Mouse (Mus musculus): ENCODE data around the gene Taf1b. TPM values are rescaled to one million over a fixed set of nuclear protein-coding genes. Genes with fewer than 3 reads are reported as not detected.

Taf1b gene
- total and polyA plus RNA-seq, 3 experiments = 26.6 to 49.6 (median 34.5) TPM

- TF ChIP-seq NELFE (IDR thresholded peaks at IDR 0.05; ENCODE audit: low read depth, low read length) = no peak
- in situ Hi-C loops (cut with MboI; ENCODE audit: low pct_ligation_motif_present, low pct_unique_long_range_greater_than_20kb, low sequenced_read_pairs) (no loop called here), dilution Hi-C loops (cut with MboI; ENCODE audit: extremely low pct_ligation_motif_present, extremely low pct_unique_long_range_greater_than_20kb, low sequenced_read_pairs) (no loop called here)
- peaks cover 24 to 34% of the 10 kb centered on the region in 2 experiments for H3K36me3 ChIP-seq (replicated peaks in 1 of 2; ENCODE audit: control insufficient read depth in 1 of 2, insufficient read depth in 1 of 2, low read length in 1 of 2)
- H3K27me3 ChIP-seq (replicated peaks) = no peaks in the 10 kb centered on the region
- peaks cover 3 to 16% of the 10 kb centered on the region in 2 experiments for H3K4me1 ChIP-seq (ENCODE audit: control insufficient read depth in 1 of 2, insufficient read depth in 2 of 2)
- H3K9me3 ChIP-seq (replicated peaks; ENCODE audit: low read length) = no peaks in the 10 kb centered on the region
- no peak overlapping the region for H3K4me3 ChIP-seq (replicated peaks in 1 of 3; ENCODE audit: low read depth in 2 of 3, low read length in 2 of 3, poor library complexity in 1 of 3)
- H3K27ac ChIP-seq (ENCODE audit: insufficient read depth, low read depth) = no peak overlapping the region
- no peaks in the 10 kb centered on the region for H3K79me2 ChIP-seq (replicated peaks; ENCODE audit: control insufficient read depth, extremely low read depth, insufficient read depth, poor library complexity, severe bottlenecking)
- no peak for DNase-seq (ENCODE audit: extremely low read depth)
- H3K9ac ChIP-seq (ENCODE audit: insufficient read depth, low read depth) = no peak overlapping the region
- H3K4me2 ChIP-seq (ENCODE audit: insufficient read depth, low read depth, poor library complexity, severe bottlenecking) = no peak overlapping the region
Observed at GRCm38 (mm10) chr12:24590371-24590770, 92.2 kb downstream of the Taf1b start.

- H3K4me2 ChIP-seq (ENCODE audit: insufficient read depth, low read depth, poor library complexity, severe bottlenecking) = no peak overlapping the region
- H3K27me3 ChIP-seq (replicated peaks) = no peaks in the 10 kb centered on the region
- no peak overlapping the region for H3K4me3 ChIP-seq (replicated peaks in 1 of 3; ENCODE audit: low read depth in 2 of 3, low read length in 2 of 3, poor library complexity in 1 of 3)
- no peak for TF ChIP-seq MAFK (IDR thresholded peaks at IDR 0.05; ENCODE audit: insufficient replicate concordance, low read length)
- TF ChIP-seq ZKSCAN1 (IDR thresholded peaks at IDR 0.05; ENCODE audit: borderline replicate concordance, low read depth, low read length) = no peak
- TF ChIP-seq USF2 (conservative IDR thresholded peaks at IDR 0.05; ENCODE audit: low read depth, low read length) = no peak
- TF ChIP-seq PAX5 (IDR thresholded peaks at IDR 0.05; ENCODE audit: low read length) = no peak
- no peak for TF ChIP-seq MAX (IDR thresholded peaks at IDR 0.05; ENCODE audit: low read length)
- no peak for TF ChIP-seq ZC3H11A (IDR thresholded peaks at IDR 0.05; ENCODE audit: low read depth, low read length)
- no peak for TF ChIP-seq HCFC1 (IDR thresholded peaks at IDR 0.05; ENCODE audit: low read depth, low read length)
- no peak for TF ChIP-seq CHD2 (IDR thresholded peaks at IDR 0.05; ENCODE audit: low read length)
- no peak for TF ChIP-seq POLR2A (IDR thresholded peaks at IDR 0.05; ENCODE audit: low read depth, low read length)
- TF ChIP-seq MAZ (IDR thresholded peaks at IDR 0.05; ENCODE audit: low read depth, low read length) = no peak
- dilution Hi-C loops (cut with MboI; ENCODE audit: extremely low pct_ligation_motif_present, extremely low pct_unique_long_range_greater_than_20kb, low sequenced_read_pairs) (no loop called here), in situ Hi-C loops (cut with MboI; ENCODE audit: low pct_ligation_motif_present, low pct_unique_long_range_greater_than_20kb, low sequenced_read_pairs) (no loop called here)
- DNase-seq (ENCODE audit: extremely low read depth) = no peak
- H3K9me3 ChIP-seq (replicated peaks; ENCODE audit: low read length) = no peaks in the 10 kb centered on the region
- H3K36me3 ChIP-seq (replicated peaks in 1 of 2; ENCODE audit: control insufficient read depth in 1 of 2, insufficient read depth in 1 of 2, low read length in 1 of 2) = peaks cover 23 to 32% of the 10 kb centered on the region in 2 experiments
- no peak overlapping the region for H3K9ac ChIP-seq (ENCODE audit: insufficient read depth, low read depth)
- H3K79me2 ChIP-seq (replicated peaks; ENCODE audit: control insufficient read depth, extremely low read depth, insufficient read depth, poor library complexity, severe bottlenecking) = no peaks in the 10 kb centered on the region
- peaks cover 3 to 13% of the 10 kb centered on the region in 2 experiments for H3K4me1 ChIP-seq (ENCODE audit: control insufficient read depth in 1 of 2, insufficient read depth in 2 of 2)
- H3K27ac ChIP-seq (ENCODE audit: insufficient read depth, low read depth) = no peak overlapping the region
Observed at GRCm38 (mm10) chr12:24592055-24592454, 93.9 kb downstream of the Taf1b start.

GRCm38 (mm10) chr12:24592956-24593672, 95.0 kb downstream of the Taf1b start:
- Histone ChIP-seq H3K79me2 (replicated peaks; ENCODE audit: control insufficient read depth, extremely low read depth, insufficient read depth, poor library complexity, severe bottlenecking) (no peaks in the 10 kb centered on the region), H3K9me3 (replicated peaks; ENCODE audit: low read length) (no peaks in the 10 kb centered on the region), H3K4me1 (ENCODE audit: control insufficient read depth in 1 of 2, insufficient read depth in 2 of 2) (peaks cover 3 to 13% of the 10 kb centered on the region in 2 experiments), H3K9ac (ENCODE audit: insufficient read depth, low read depth) (no peak overlapping the region), H3K4me3 (replicated peaks in 1 of 3; ENCODE audit: low read depth in 2 of 3, low read length in 2 of 3, poor library complexity in 1 of 3) (peak overlapping the region; percentile 14 to 34 (median 23)), H3K27ac (ENCODE audit: insufficient read depth, low read depth) (no peak overlapping the region; the same call in 1 of the 2 replicates), H3K36me3 (replicated peaks in 1 of 2; ENCODE audit: control insufficient read depth in 1 of 2, insufficient read depth in 1 of 2, low read length in 1 of 2) (peaks cover 18 to 28% of the 10 kb centered on the region in 2 experiments), H3K4me2 (ENCODE audit: insufficient read depth, low read depth, poor library complexity, severe bottlenecking) (peak overlapping the region; percentile 14; the same call in 1 of the 2 replicates), H3K27me3 (replicated peaks) (no peaks in the 10 kb centered on the region)
- no peak for TF ChIP-seq POLR2AphosphoS2 (IDR thresholded peaks at IDR 0.05; ENCODE audit: low read depth, low read length)
- TF ChIP-seq ZC3H11A (IDR thresholded peaks at IDR 0.05; ENCODE audit: low read depth, low read length) = no peak
- peak; percentile 19; the same call in 1 of the 2 replicates for TF ChIP-seq SIN3A (IDR thresholded peaks at IDR 0.05; ENCODE audit: low read length)
- TF ChIP-seq NELFE (IDR thresholded peaks at IDR 0.05; ENCODE audit: low read depth, low read length) = no peak
- TF ChIP-seq MXI1 (IDR thresholded peaks at IDR 0.05; ENCODE audit: low read depth, low read length) = 0 out of 2 replicates have a peak, but pooled peaks have one; percentile 45
- TF ChIP-seq GABPA (IDR thresholded peaks at IDR 0.05; ENCODE audit: insufficient replicate concordance, low read depth, low read length) = no peak
- in situ Hi-C loops (cut with MboI; ENCODE audit: low pct_ligation_motif_present, low pct_unique_long_range_greater_than_20kb, low sequenced_read_pairs) = no loop called here
- DNase-seq (ENCODE audit: extremely low read depth) = peak; percentile 38
- dilution Hi-C loops (cut with MboI; ENCODE audit: extremely low pct_ligation_motif_present, extremely low pct_unique_long_range_greater_than_20kb, low sequenced_read_pairs) = no loop called here

Data from CH12.LX (cell line).